Mouse (Mus musculus) lung, adult 2 months (tissue): ENCODE results near the gene Pmepa1. TPM values are rescaled to one million over a fixed set of nuclear protein-coding genes. Genes with fewer than 3 reads are reported as not detected.

Experiments used
- DNase-seq: peaks from one replicate; pipeline ENCODE4 v3.0.0; 2022
- H3K4me1 ChIP-seq: fragments of 200-500 bp; 2 replicates; pipeline ENCODE4 v1.6.1; 2011; ENCODE audit warnings: low read length; ENCODE audit not compliant: control insufficient read depth, insufficient read depth
- H3K4me3 ChIP-seq: fragments of 200-500 bp; replicated peaks from 2 replicates; pipeline ENCODE3; 2011; ENCODE audit warnings: low read depth, mild to moderate bottlenecking, control low read depth, low read length; ENCODE audit errors: extremely low read depth
- CTCF ChIP-seq: fragments of 200-500 bp; IDR thresholded peaks from 2 replicates; pipeline ENCODE4 v1.5.1; 2011; ENCODE audit warnings: mild to moderate bottlenecking, low read length, control low read depth; ENCODE audit not compliant: insufficient read depth
- POLR2A ChIP-seq: fragments of 200-500 bp; IDR thresholded peaks from 2 replicates; pipeline ENCODE4 v1.6.1; 2011; ENCODE audit warnings: low read depth, mild to moderate bottlenecking, control low read depth, low read length, borderline replicate concordance; ENCODE audit errors: extremely low read depth
- WGBS: fragments of 180-500 bp; shearing (Covaris S2); methylation state at CpG from one replicate; pipeline ENCODE4 v1.1.7; 2018; 5-methylcytosine and 5-hydroxymethylcytosine counted together
- polyA plus RNA-seq: library from polyadenylated mRNA; depleted of rRNA; stranded (reverse); fragments of >200 nt; gene quantifications from 2 replicates; pipeline ENCODE4 v1.2.3, GENCODE M21; 2012

Pmepa1 gene
- polyA plus RNA-seq, 1 experiment: 96.2 TPM

DNA sequence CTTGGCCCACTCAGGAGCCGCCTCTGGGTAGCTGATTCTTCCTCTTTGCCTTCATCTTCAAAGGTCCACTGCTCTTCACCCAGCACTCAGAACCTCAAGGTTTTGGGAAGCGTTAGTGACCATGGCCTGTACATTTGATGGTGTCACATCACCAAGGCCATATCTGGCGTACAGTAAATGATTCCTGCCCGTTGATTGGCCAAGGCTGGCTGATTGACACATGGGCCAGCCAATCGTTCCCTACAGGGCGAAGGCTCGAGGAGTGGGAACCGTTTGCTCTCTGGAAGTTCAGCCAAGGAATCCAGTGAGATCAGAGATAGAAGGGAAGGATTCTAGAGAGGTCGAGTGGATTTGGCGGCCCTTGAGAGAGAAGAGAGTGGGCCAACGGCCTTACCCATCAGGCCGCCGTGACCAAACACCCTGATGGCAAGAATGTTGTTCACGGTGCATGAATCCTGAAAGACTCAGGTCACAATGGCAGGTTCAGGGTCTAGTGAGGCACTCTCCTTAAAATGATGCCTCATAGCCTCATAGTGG lies 70.7 kb downstream of the Pmepa1 start:
- WGBS: 91% methylated on average over 14 of the region's 14 CpGs

GRCm38 (mm10) chr2:173204671-173205070 lies 71.7 kb downstream of the Pmepa1 start:
- no peak for DNase-seq
- WGBS: 51% methylated on average over 4 of the region's 4 CpGs
- H3K4me1 ChIP-seq: no peaks in the 10 kb centered on the region
- no peak for TF ChIP-seq CTCF
- TF ChIP-seq POLR2A: no peak
- H3K4me3 ChIP-seq: no peak overlapping the region

More for the DNA sequence above, 70.7 kb downstream of the Pmepa1 start:
- no peak for TF ChIP-seq POLR2A
- no peaks in the 10 kb centered on the region for H3K4me1 ChIP-seq
- no peak for DNase-seq
- no peak overlapping the region for H3K4me3 ChIP-seq

GRCm38 (mm10) chr2:173203726-173204125 lies 72.6 kb downstream of the Pmepa1 start:
- no peak for DNase-seq
- WGBS: 80% methylated on average over 3 of the region's 3 CpGs

GRCm38 (mm10) chr2:173202924-173203689 lies 73.2 kb downstream of the Pmepa1 start:
- TF ChIP-seq CTCF (no peak), POLR2A (no peak)
- 87% methylated on average over 19 of the region's 19 CpGs for WGBS
- no peaks in the 10 kb centered on the region for H3K4me1 ChIP-seq
- DNase-seq: no peak
- no peak overlapping the region for H3K4me3 ChIP-seq

More at GRCm38 (mm10) chr2:173203726-173204125, 72.6 kb downstream of the Pmepa1 start:
- TF ChIP-seq CTCF: no peak
- no peak for TF ChIP-seq POLR2A
- Histone ChIP-seq H3K4me3 (no peak overlapping the region), H3K4me1 (no peaks in the 10 kb centered on the region)

- DNase-seq: no peak
- Histone ChIP-seq H3K4me1 (no peaks in the 10 kb centered on the region), H3K4me3 (no peak overlapping the region)
- no peak for TF ChIP-seq CTCF
- TF ChIP-seq POLR2A: no peak
- WGBS: 81% methylated on average over 4 of the region's 4 CpGs
Measured at GRCm38 (mm10) chr2:173194796-173195195, 81.5 kb downstream of the Pmepa1 start.

DNA sequence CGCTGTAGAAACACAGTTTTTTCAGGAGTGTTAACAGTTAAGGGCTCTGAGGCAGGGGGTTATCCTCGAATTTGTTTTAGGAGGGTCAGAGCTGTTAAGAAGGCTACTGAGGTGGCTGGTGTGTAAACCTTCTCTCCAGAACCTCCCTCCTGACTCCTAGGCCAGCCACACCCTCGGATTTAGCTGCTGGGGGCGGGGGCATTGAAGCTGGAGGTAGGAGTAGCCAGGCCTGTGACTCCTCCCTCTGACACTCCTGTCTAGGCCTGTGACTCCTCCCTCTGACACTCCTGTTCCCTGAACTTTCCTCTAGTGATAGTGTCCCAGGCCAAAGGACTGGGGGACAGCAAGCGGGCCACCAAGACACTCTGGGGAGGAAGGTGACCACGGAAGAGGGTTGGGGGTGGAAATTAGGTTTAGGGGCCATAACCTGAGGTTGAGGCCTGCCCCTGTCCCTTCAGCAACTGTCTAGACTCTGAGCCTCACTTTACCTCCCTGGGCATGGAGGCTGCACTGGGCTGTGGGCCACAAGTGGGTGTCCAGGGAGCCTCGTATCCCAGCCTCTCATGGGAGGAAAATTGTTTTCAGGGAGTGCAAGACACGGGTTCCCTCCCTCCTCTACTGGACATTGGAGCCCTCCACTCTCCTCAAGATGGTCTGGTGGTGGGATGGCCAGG lies 89.0 kb downstream of the Pmepa1 start:
- TF ChIP-seq POLR2A (no peak), CTCF (no peak)
- DNase-seq: no peak
- Histone ChIP-seq H3K4me3 (no peak overlapping the region), H3K4me1 (no peaks in the 10 kb centered on the region)
- 40% methylated on average over 8 of the region's 8 CpGs for WGBS

GRCm38 (mm10) chr2:173186047-173186943 lies 90.0 kb downstream of the Pmepa1 start:
- peak; percentile 86 for DNase-seq
- no peak overlapping the region for H3K4me3 ChIP-seq
- no peaks in the 10 kb centered on the region for H3K4me1 ChIP-seq
- 25% methylated on average over 26 of the region's 26 CpGs for WGBS
- TF ChIP-seq POLR2A (no peak), CTCF (peak; percentile 88)

- no peak for DNase-seq
- H3K4me1 ChIP-seq: no peaks in the 10 kb centered on the region
- TF ChIP-seq POLR2A (no peak), CTCF (no peak)
- WGBS: 50% methylated on average over 6 of the region's 6 CpGs
- H3K4me3 ChIP-seq: no peak overlapping the region
Measured at GRCm38 (mm10) chr2:173185282-173185681, 91.1 kb downstream of the Pmepa1 start.

DNA sequence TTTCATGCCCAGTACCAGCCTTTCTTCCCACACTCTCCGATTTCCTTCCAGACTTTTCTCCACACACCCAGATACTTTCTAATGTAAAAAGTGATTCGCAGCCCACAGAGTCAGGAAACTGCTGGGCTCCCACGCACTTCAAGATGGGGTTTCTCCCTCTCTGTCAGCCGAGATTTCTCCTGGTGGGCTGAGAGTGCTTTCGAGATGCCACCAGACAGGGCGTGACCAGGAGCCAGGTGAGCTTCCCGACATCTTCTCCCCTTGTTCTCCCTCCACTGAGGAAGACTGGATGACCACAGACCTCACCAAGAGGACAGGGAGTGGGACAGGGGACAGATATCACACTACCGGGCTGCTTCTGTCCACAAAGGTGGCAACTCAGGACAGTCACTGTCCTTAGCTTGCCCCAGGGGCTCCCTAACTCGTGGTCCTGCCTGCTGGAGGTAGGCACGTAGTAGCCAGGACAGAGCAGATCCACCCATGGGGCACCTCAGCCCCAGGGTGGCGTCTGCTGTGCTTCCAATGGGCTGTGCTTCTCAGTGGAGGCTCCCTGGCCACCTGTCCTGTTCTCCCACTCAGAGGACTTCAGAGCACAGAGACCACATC lies 91.8 kb downstream of the Pmepa1 start:
- TF ChIP-seq CTCF (no peak), POLR2A (no peak)
- no peak for DNase-seq
- no peak overlapping the region for H3K4me3 ChIP-seq
- WGBS: 49% methylated on average over 11 of the region's 11 CpGs
- no peaks in the 10 kb centered on the region for H3K4me1 ChIP-seq
